Mouse (Mus musculus) small intestine, adult 2 months (tissue): ENCODE measurements around the gene Traf6.

ENCODE experiments used
- CTCF ChIP-seq: fragments of 200-500 bp; IDR thresholded peaks from 2 replicates; pipeline ENCODE4 v1.5.1; 2012; ENCODE audit warnings: low read depth, mild to moderate bottlenecking, control low read depth, inconsistent platforms, low read length, moderate library complexity, mixed read lengths; ENCODE audit not compliant: insufficient replicate concordance, insufficient read length; ENCODE audit errors: extremely low read depth
- POLR2A ChIP-seq: fragments of 200-500 bp; IDR thresholded peaks from 2 replicates; pipeline ENCODE4 v1.6.1; 2012; ENCODE audit warnings: low read depth, mild to moderate bottlenecking, control low read depth, inconsistent platforms, low read length, moderate library complexity

GRCm38 (mm10) chr2:101652204-101652920 is 25.9 kb upstream of the Traf6 start:
- TF ChIP-seq CTCF (no peak), POLR2A (no peak)
